Mouse (Mus musculus): Measurements from ENCODE around the gene Immp2l. TPM values are rescaled to one million over a fixed set of nuclear protein-coding genes. Genes with fewer than 3 reads are reported as not detected.

The Immp2l gene
- total RNA-seq, 1 experiment, result 11.4 TPM

DNA sequence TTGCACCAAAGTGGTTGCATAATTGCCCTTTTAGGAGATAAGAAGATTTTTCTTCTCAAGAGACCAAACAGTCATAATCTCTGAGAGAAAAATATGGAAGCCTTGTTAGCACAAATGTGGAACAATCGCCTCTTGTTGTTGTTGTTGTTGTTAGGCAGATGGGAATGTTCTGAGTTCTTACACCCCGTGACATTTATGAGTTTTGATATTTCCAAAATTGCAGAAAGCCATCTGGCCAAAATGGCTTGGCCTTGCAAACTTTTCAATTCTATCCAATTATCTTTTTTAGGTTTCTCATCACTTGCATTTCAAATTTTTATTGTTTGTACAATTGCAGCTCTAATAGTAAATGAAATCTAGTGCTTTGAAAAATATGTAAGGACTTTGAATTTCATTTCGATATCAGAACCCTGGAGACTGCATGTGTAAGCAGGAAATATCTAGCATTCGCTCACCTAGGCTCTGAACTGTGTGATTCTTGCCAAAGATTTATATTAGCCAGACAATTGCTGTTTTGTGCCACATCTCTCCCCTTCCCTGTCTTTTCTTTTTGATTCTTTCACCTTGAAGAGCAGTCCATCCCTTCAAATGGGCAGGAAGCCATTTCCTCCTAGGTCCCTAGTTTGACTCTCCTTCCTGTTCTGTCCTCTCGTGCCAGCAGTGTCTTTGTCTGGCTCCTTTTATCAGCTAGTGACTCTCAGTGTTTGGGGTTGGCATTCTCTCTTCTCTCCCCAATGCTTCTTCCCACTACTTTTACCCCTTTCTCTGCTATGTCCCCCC lies 412.5 kb downstream of the Immp2l start:
- in situ Hi-C loops (cut with MboI; ENCODE audit: low sequenced_read_pairs in 2 of 2, unreplicated experiment in 2 of 2), result no loop called here
- no peaks in the 10 kb centered on the region for H3K36me3 ChIP-seq (ENCODE audit: control insufficient read depth, insufficient read depth, low read length, poor library complexity, severe bottlenecking)
- no peak overlapping the region for H3K9ac ChIP-seq (ENCODE audit: insufficient read depth, low read depth, low read length, poor library complexity, severe bottlenecking)
- H3K27ac ChIP-seq (ENCODE audit: insufficient read depth, low read depth, low read length, poor library complexity, severe bottlenecking), result no peak overlapping the region
- no peaks in the 10 kb centered on the region for H3K4me1 ChIP-seq (ENCODE audit: control insufficient read depth in 2 of 2, insufficient read depth in 2 of 2, low read length in 2 of 2, poor library complexity in 1 of 2)
- DNase-seq (ENCODE audit: low read depth, low spot score), result no peak
- H3K9me3 ChIP-seq (ENCODE audit: control insufficient read depth, insufficient read depth, low read depth, low read length), result no peaks in the 10 kb centered on the region
- TF ChIP-seq ZC3H11A (IDR thresholded peaks at IDR 0.05; ENCODE audit: borderline replicate concordance, low read depth, low read length) (no peak), MAFK (IDR thresholded peaks at IDR 0.05; ENCODE audit: insufficient read depth, low read depth, low read length) (no peak), CHD2 (IDR thresholded peaks at IDR 0.05; ENCODE audit: low read depth, low read length) (no peak), HCFC1 (IDR thresholded peaks at IDR 0.05; ENCODE audit: borderline replicate concordance, insufficient read depth, low read length) (no peak), ZNF384 (IDR thresholded peaks at IDR 0.05; ENCODE audit: low read depth, low read length) (no peak)
- H3K4me3 ChIP-seq (ENCODE audit: insufficient read depth in 1 of 2, low read depth in 1 of 2, low read length in 2 of 2, poor library complexity in 1 of 2, severe bottlenecking in 1 of 2), result no peak overlapping the region

DNA sequence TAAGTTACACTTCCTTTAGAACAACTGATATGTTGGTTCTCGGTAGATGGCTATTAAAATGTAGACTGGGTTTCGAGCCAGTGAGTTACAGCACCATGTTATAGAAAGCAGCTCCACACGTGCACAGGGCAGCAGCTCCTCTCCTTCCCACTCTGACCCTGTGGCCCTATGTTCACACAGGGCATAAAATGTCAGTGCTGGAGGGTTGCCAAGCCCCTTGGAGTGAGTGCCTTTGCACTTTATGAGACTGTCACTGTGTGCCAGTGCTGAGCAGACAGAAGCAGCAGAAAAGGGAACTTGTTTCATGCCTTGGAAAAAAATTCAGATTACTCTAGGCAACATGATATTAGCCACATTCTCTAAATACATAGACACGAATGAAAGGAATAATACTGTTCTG lies 414.6 kb downstream of the Immp2l start:
- no peak for TF ChIP-seq CHD2 (IDR thresholded peaks at IDR 0.05; ENCODE audit: low read depth, low read length)
- TF ChIP-seq ZC3H11A (IDR thresholded peaks at IDR 0.05; ENCODE audit: borderline replicate concordance, low read depth, low read length), result no peak
- no peak for TF ChIP-seq HCFC1 (IDR thresholded peaks at IDR 0.05; ENCODE audit: borderline replicate concordance, insufficient read depth, low read length)
- no peaks in the 10 kb centered on the region for H3K4me1 ChIP-seq (ENCODE audit: control insufficient read depth in 2 of 2, insufficient read depth in 2 of 2, low read length in 2 of 2, poor library complexity in 1 of 2)
- DNase-seq (ENCODE audit: low read depth, low spot score), result no peak
- H3K27ac ChIP-seq (ENCODE audit: insufficient read depth, low read depth, low read length, poor library complexity, severe bottlenecking), result no peak overlapping the region
- H3K9ac ChIP-seq (ENCODE audit: insufficient read depth, low read depth, low read length, poor library complexity, severe bottlenecking), result no peak overlapping the region
- no peaks in the 10 kb centered on the region for H3K36me3 ChIP-seq (ENCODE audit: control insufficient read depth, insufficient read depth, low read length, poor library complexity, severe bottlenecking)
- no peak overlapping the region for H3K4me3 ChIP-seq (ENCODE audit: insufficient read depth in 1 of 2, low read depth in 1 of 2, low read length in 2 of 2, poor library complexity in 1 of 2, severe bottlenecking in 1 of 2)
- no peaks in the 10 kb centered on the region for H3K9me3 ChIP-seq (ENCODE audit: control insufficient read depth, insufficient read depth, low read depth, low read length)
- in situ Hi-C loops (cut with MboI; ENCODE audit: low sequenced_read_pairs in 2 of 2, unreplicated experiment in 2 of 2), result no loop called here

DNA sequence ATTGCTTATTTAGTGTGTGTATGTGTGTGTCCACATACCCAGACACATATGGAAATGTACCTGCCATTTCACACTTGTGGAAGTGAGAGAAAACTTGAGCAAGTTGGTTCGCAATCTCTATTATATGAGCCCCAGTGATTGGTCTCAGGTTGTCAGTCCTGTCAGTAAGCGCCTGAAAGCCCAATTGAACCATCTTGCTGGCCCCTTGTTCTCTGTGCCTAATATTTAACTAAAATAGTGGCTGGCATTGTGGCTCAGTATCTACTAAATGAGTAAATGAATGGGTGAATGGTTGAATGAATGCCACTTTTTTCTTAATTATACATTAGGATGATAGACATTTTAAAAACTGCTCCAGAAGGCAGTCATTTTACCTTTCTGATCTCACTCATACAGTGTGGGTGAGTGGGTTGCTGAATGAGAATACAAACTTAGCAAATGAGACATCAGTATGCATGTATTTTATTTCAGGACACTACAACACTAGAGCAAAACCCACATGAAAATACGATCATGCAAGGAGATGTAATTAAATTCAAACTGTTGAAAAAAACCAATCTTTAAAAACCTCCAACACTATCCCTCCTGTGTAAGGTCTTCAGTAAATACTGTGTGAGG lies 444.6 kb downstream of the Immp2l start:
- DNase-seq (ENCODE audit: low read depth, low spot score), result no peak
- TF ChIP-seq HCFC1 (IDR thresholded peaks at IDR 0.05; ENCODE audit: borderline replicate concordance, insufficient read depth, low read length), result no peak
- no peak for TF ChIP-seq MAFK (IDR thresholded peaks at IDR 0.05; ENCODE audit: insufficient read depth, low read depth, low read length)
- TF ChIP-seq ZNF384 (IDR thresholded peaks at IDR 0.05; ENCODE audit: low read depth, low read length), result no peak
- TF ChIP-seq ZC3H11A (IDR thresholded peaks at IDR 0.05; ENCODE audit: borderline replicate concordance, low read depth, low read length), result no peak
- TF ChIP-seq CHD2 (IDR thresholded peaks at IDR 0.05; ENCODE audit: low read depth, low read length), result no peak
- Histone ChIP-seq H3K27ac (ENCODE audit: insufficient read depth, low read depth, low read length, poor library complexity, severe bottlenecking) (no peak overlapping the region), H3K4me3 (ENCODE audit: insufficient read depth in 1 of 2, low read depth in 1 of 2, low read length in 2 of 2, poor library complexity in 1 of 2, severe bottlenecking in 1 of 2) (no peak overlapping the region), H3K9me3 (ENCODE audit: control insufficient read depth, insufficient read depth, low read depth, low read length) (no peaks in the 10 kb centered on the region), H3K9ac (ENCODE audit: insufficient read depth, low read depth, low read length, poor library complexity, severe bottlenecking) (no peak overlapping the region), H3K36me3 (ENCODE audit: control insufficient read depth, insufficient read depth, low read length, poor library complexity, severe bottlenecking) (no peaks in the 10 kb centered on the region), H3K4me1 (ENCODE audit: control insufficient read depth in 2 of 2, insufficient read depth in 2 of 2, low read length in 2 of 2, poor library complexity in 1 of 2) (no peaks in the 10 kb centered on the region)
- in situ Hi-C loops (cut with MboI; ENCODE audit: low sequenced_read_pairs in 2 of 2, unreplicated experiment in 2 of 2), result no loop called here

DNA sequence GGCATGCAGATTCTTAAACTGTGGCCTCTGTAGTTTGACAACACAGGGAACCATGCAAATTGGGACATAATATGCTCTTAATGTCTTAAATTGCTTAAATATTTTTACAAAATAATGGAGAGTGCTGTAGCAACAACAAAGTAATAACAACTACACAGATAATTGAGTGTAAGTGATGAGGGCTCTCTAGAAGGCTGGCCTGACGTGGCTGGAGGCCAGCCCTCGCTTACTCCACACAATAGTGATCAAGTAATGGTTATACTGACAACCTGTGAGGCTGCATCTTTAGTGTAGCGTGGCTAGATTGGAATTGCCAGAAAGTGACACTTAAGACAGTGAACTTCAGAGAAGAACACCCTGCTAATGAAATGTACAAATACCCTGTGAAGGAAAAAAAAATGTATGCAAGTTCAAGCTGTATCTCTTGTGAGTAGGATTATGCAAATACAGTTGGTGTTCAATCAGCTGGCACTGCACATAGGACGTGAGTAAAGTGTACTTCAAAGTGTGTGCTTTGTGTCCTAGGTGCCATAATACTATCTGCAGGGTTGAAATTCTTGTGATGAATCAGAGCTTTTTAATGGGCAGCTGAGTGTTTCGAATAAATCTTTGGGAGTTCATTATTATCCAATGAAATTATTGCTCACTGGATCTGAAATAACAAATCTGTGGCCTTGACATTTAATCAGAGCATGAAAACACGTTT lies 445.4 kb downstream of the Immp2l start:
- no peaks in the 10 kb centered on the region for H3K9me3 ChIP-seq (ENCODE audit: control insufficient read depth, insufficient read depth, low read depth, low read length)
- no peak overlapping the region for H3K4me3 ChIP-seq (ENCODE audit: insufficient read depth in 1 of 2, low read depth in 1 of 2, low read length in 2 of 2, poor library complexity in 1 of 2, severe bottlenecking in 1 of 2)
- H3K9ac ChIP-seq (ENCODE audit: insufficient read depth, low read depth, low read length, poor library complexity, severe bottlenecking), result no peak overlapping the region
- no peaks in the 10 kb centered on the region for H3K36me3 ChIP-seq (ENCODE audit: control insufficient read depth, insufficient read depth, low read length, poor library complexity, severe bottlenecking)
- in situ Hi-C loops (cut with MboI; ENCODE audit: low sequenced_read_pairs in 2 of 2, unreplicated experiment in 2 of 2), result no loop called here
- TF ChIP-seq MAFK (IDR thresholded peaks at IDR 0.05; ENCODE audit: insufficient read depth, low read depth, low read length) (no peak), ZC3H11A (IDR thresholded peaks at IDR 0.05; ENCODE audit: borderline replicate concordance, low read depth, low read length) (no peak), HCFC1 (IDR thresholded peaks at IDR 0.05; ENCODE audit: borderline replicate concordance, insufficient read depth, low read length) (no peak), CHD2 (IDR thresholded peaks at IDR 0.05; ENCODE audit: low read depth, low read length) (no peak), ZNF384 (IDR thresholded peaks at IDR 0.05; ENCODE audit: low read depth, low read length) (no peak)
- DNase-seq (ENCODE audit: low read depth, low spot score), result no peak
- H3K4me1 ChIP-seq (ENCODE audit: control insufficient read depth in 2 of 2, insufficient read depth in 2 of 2, low read length in 2 of 2, poor library complexity in 1 of 2), result no peaks in the 10 kb centered on the region
- H3K27ac ChIP-seq (ENCODE audit: insufficient read depth, low read depth, low read length, poor library complexity, severe bottlenecking), result no peak overlapping the region

Data from ES-E14 (cell line).